8 mouse cellular contexts compared by ENCODE assay signal in the genomic region with DNA sequence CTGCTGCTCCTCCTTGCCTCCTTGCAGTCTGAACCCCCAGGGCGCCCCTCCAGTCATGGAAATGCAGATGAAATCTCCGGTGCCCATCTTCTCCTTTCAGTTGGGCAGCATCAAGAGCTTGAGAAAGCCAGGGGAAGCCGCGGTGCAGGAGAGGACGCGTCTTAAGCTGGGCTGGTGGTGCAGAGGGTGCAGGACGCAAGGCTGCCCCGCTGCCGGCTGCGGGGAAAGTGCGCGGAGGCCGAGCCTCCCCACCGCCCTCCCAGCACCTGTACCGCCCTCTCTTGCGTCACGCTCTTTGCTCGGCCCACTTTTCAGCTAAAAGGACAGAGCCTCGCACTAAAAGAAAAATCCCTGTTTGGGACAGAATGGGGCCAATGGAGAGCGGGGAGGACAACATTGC. TPM values are rescaled to one million over a fixed set of nuclear protein-coding genes. Genes with fewer than 3 reads are reported as not detected.
A peak's percentile ranks its signal among the peaks of the same experiment; 100 is the strongest.
DNase-seq lines count a peak whose midpoint lies in the region; ATAC-seq lines count a peak whose summit lies in the region.

TSS of gene Synpo2 (minus strand) at position 229 of the 400 bp plus-strand sequence.

- ATAC-seq in hindbrain, embryonic 12.5 days (ENCODE audit: low FRiP score): peak; percentile 57; the same call in 1 of the 2 replicates

- peaks cover 13% of the 10 kb centered on the region for H3K4me1 ChIP-seq in hindbrain, embryonic 12.5 days

- H3K9ac ChIP-seq in hindbrain, embryonic 12.5 days: peak within 1 kb of the TSS; percentile 39; the same call in 1 of the 2 replicates

- H3K9me3 ChIP-seq in hindbrain, embryonic 12.5 days (replicated peaks): no peaks in the 10 kb centered on the region

- H3K36me3 ChIP-seq in hindbrain, embryonic 12.5 days: no peaks in the 10 kb centered on the region

- H3K27me3 ChIP-seq in hindbrain, embryonic 12.5 days: peaks cover 9% of the 10 kb centered on the region

- peak within 1 kb of the TSS; percentile 43 for H3K4me3 ChIP-seq in hindbrain, embryonic 12.5 days

- WGBS in hindbrain, embryonic 12.5 days: under 1% methylated on average over 20 of the region's 20 CpGs

- H3K4me2 ChIP-seq in hindbrain, embryonic 12.5 days (replicated peaks): peak within 1 kb of the TSS; percentile 86

- no peak within 1 kb of the TSS for H3K27ac ChIP-seq in hindbrain, embryonic 12.5 days

- peak; percentile 78 for DNase-seq in Muller cell, postnatal 12 days (ENCODE audit: inconsistent ontology term)
- DNase-seq in cerebellum, postnatal 14 days: peak; percentile 38 to 60
- DNase-seq in gastrocnemius, adult 18-20 months (ENCODE audit: low spot score): peak; percentile 71
- peak; percentile 16 to 24 for DNase-seq in layer of hippocampus, postnatal 14 days (ENCODE audit: low spot score in 2 of 2)
- peak; percentile 71 for DNase-seq in lung, postnatal 10 days
- DNase-seq in retina, embryonic 14.5 days (ENCODE audit: low spot score): peak; percentile 58
- DNase-seq in urinary bladder, postnatal 4 days (ENCODE audit: low spot score in 2 of 2): peak; percentile 44 to 67

RNA-seq across cellular contexts. Expression of gene Synpo2, which starts in this region (rescaled TPM):
- 100 to 1,000 TPM; 284 TPM for total RNA-seq in gastrocnemius, adult 18-20 months (2021)
- polyA plus RNA-seq in hindbrain, embryonic 12.5 days (2016; fragmentation: Nextera tagmentation; extraction: Ambion mirVana): 4.0 and 4.2 TPM in 2 replicates
- total RNA-seq in layer of hippocampus, postnatal 14 days (2021): 10 to 100 TPM in 1 of 2 experiments, 1 to 10 TPM in 1; 2.3 to 10.3 TPM

Comparison
In these comparisons a context has a peak if more than half of its experiments do, and no peak if none do; other contexts are left out.
1. RNA of gene Synpo2 (total RNA-seq): 284 TPM in gastrocnemius, adult 18-20 months; 2.3 to 10.3 TPM in layer of hippocampus, postnatal 14 days; every median in the first group is over 10 times any median in the second.
2. DNase-seq: peak in every context shown above with its lines; median percentile 78 in Muller cell, postnatal 12 days; 71 in gastrocnemius, adult 18-20 months; 71 in lung, postnatal 10 days; 58 in retina, embryonic 14.5 days; 56 in urinary bladder, postnatal 4 days; 49 in cerebellum, postnatal 14 days; 20 in layer of hippocampus, postnatal 14 days.